Mouse (Mus musculus) T-helper 1 cell (primary cell): ENCODE data around the gene Aasdh.
"Not testable (repeated sequence)": the region's sequence is repeated elsewhere in the genome, so short reads cannot be mapped to it uniquely, and the experiment has no call there.

Source experiments
- in situ Hi-C: fragments of 300-600 bp; cut with MboI, MseI; formaldehyde crosslinking; loops from one replicate; pipeline ENCODE4 v1.15.1; 2025; ENCODE audit warnings: high pct_unique_total_duplicates

Aasdh gene

GRCm38 (mm10) chr5:76912522-76912921, 7.2 kb upstream of the Aasdh start:
- in situ Hi-C loops: not testable (repeated sequence)

- in situ Hi-C loops: no loop called here
Observed at GRCm38 (mm10) chr5:76910807-76911206, 5.5 kb upstream of the Aasdh start.

- in situ Hi-C loops: loop anchor here (10.0 kb wide), 1 partner anchor 49 kb away; the partner anchor contains the start of genes Paics and Ppat
Observed at GRCm38 (mm10) chr5:76906155-76906499, 813 bp upstream of the Aasdh start.

GRCm38 (mm10) chr5:76904713-76905404, 455 bp downstream of the Aasdh start:
- in situ Hi-C loops: loop anchor here (10.0 kb wide), 1 partner anchor 50 kb away; the partner anchor contains the start of genes Paics and Ppat

GRCm38 (mm10) chr5:76902131-76902530, 3.2 kb downstream of the Aasdh start:
- in situ Hi-C loops: loop anchor here (10.0 kb wide), 1 partner anchor 53 kb away; the partner anchor contains the start of genes Paics and Ppat

GRCm38 (mm10) chr5:76893084-76893483, 12.2 kb downstream of the Aasdh start:
- in situ Hi-C loops: no loop called here

GRCm38 (mm10) chr5:76892608-76893007, 12.7 kb downstream of the Aasdh start:
- in situ Hi-C loops: no loop called here

GRCm38 (mm10) chr5:76887011-76887410, 18.3 kb downstream of the Aasdh start:
- in situ Hi-C loops: loop anchor here (10.0 kb wide), 1 partner anchor 328 kb away; the partner anchor contains the start of gene Spink2

- in situ Hi-C loops: loop anchor here (10.0 kb wide), 1 partner anchor 331 kb away; the partner anchor contains the start of gene Spink2
Observed at GRCm38 (mm10) chr5:76884107-76884506, 21.2 kb downstream of the Aasdh start.

GRCm38 (mm10) chr5:76876106-76876758, 29.1 kb downstream of the Aasdh start:
- in situ Hi-C loops: no loop called here

- in situ Hi-C loops: no loop called here
Observed at GRCm38 (mm10) chr5:76869553-76869952, 35.8 kb downstream of the Aasdh start.

GRCm38 (mm10) chr5:76868693-76869286, 36.5 kb downstream of the Aasdh start:
- in situ Hi-C loops: no loop called here

GRCm38 (mm10) chr5:76866819-76867218, 38.5 kb downstream of the Aasdh start:
- in situ Hi-C loops: no loop called here

GRCm38 (mm10) chr5:76858444-76858843, 46.9 kb downstream of the Aasdh start:
- in situ Hi-C loops: no loop called here

- in situ Hi-C loops: no loop called here
Observed at GRCm38 (mm10) chr5:76857103-76858015, 48.0 kb downstream of the Aasdh start.

GRCm38 (mm10) chr5:76855829-76856600, 49.3 kb downstream of the Aasdh start:
- in situ Hi-C loops: no loop called here

GRCm38 (mm10) chr5:76853549-76853948, 51.8 kb downstream of the Aasdh start:
- in situ Hi-C loops: no loop called here

- in situ Hi-C loops: no loop called here
Observed at GRCm38 (mm10) chr5:76851316-76851715, 54.0 kb downstream of the Aasdh start.

GRCm38 (mm10) chr5:76847106-76847505, 58.2 kb downstream of the Aasdh start:
- in situ Hi-C loops: loop anchor here (10.0 kb wide), 1 partner anchor 282 kb away; no protein-coding TSS in a partner anchor

GRCm38 (mm10) chr5:76844618-76845186, 60.6 kb downstream of the Aasdh start:
- in situ Hi-C loops: loop anchor here (5.0 to 10.0 kb wide), 2 partner anchors 77 to 280 kb away; no protein-coding TSS in a partner anchor
